Comparison of ENCODE assay signal across 10 mouse cellular contexts in genomic region chr7:40086236-40086635, GRCm38 (mm10).
DNase-seq lines count a peak whose midpoint lies in the region; ATAC-seq and TF ChIP-seq lines count a peak whose summit lies in the region.
"Had no signal": no experiment of that assay in that cellular context is flagged by ENCODE, and none has a peak within 500 bp of the region (broad histone marks: within the 10 kb centered on the region; RNA-seq: fewer than 3 reads in every experiment).

No protein-coding gene starts in this region.

- peak; percentile 61 for TF ChIP-seq CTCF in intestine, postnatal 0 days (IDR thresholded peaks at IDR 0.05; ENCODE audit: low read depth)
- TF ChIP-seq CTCF in stomach, postnatal 0 days (IDR thresholded peaks at IDR 0.05; ENCODE audit: low read depth) = peak; percentile 55

- no peak overlapping the region for H3K9ac ChIP-seq in intestine, postnatal 0 days (ENCODE audit: low read depth, low read length)
- no peak overlapping the region for H3K9ac ChIP-seq in intestine, embryonic 16.5 days (ENCODE audit: low read depth, low read length)
- H3K9ac ChIP-seq in stomach, postnatal 0 days (ENCODE audit: low read length) = no peak overlapping the region
- H3K9ac ChIP-seq: midbrain, embryonic 12.5 days; stomach, embryonic 15.5 days had no signal

- no peak overlapping the region for H3K4me3 ChIP-seq in intestine, postnatal 0 days (ENCODE audit: low read depth, low read length)
- H3K4me3 ChIP-seq in intestine, embryonic 16.5 days (ENCODE audit: low read length) = no peak overlapping the region
- no peak overlapping the region for H3K4me3 ChIP-seq in stomach, postnatal 0 days (ENCODE audit: low read depth, low read length)
- H3K4me3 ChIP-seq: midbrain, embryonic 12.5 days; stomach, embryonic 15.5 days had no signal

- no peak overlapping the region for H3K4me2 ChIP-seq in intestine, postnatal 0 days (replicated peaks; ENCODE audit: low read depth)
- H3K4me2 ChIP-seq in intestine, embryonic 16.5 days (ENCODE audit: low read depth, low read length) = no peak overlapping the region
- H3K4me2 ChIP-seq in stomach, postnatal 0 days (replicated peaks; ENCODE audit: low read depth) = no peak overlapping the region
- H3K4me2 ChIP-seq: midbrain, embryonic 12.5 days; stomach, embryonic 15.5 days had no signal

- TF ChIP-seq EP300 in stomach, postnatal 0 days (optimal IDR thresholded peaks at IDR 0.05) = no peak

- no peaks in the 10 kb centered on the region for H3K4me1 ChIP-seq in intestine, postnatal 0 days (replicated peaks; ENCODE audit: control insufficient read depth, insufficient read depth, low read length)
- H3K4me1 ChIP-seq in intestine, embryonic 16.5 days (ENCODE audit: control insufficient read depth, insufficient read depth, low read length) = no peaks in the 10 kb centered on the region
- H3K4me1 ChIP-seq in stomach, postnatal 0 days (replicated peaks; ENCODE audit: control insufficient read depth, insufficient read depth) = no peaks in the 10 kb centered on the region
- H3K4me1 ChIP-seq: midbrain, embryonic 12.5 days; stomach, embryonic 15.5 days had no signal

- H3K27ac ChIP-seq in intestine, postnatal 0 days (ENCODE audit: low read depth, low read length) = no peak overlapping the region
- no peak overlapping the region for H3K27ac ChIP-seq in intestine, embryonic 16.5 days (ENCODE audit: low read length)
- H3K27ac ChIP-seq in stomach, postnatal 0 days (replicated peaks) = no peak overlapping the region
- H3K27ac ChIP-seq: midbrain, embryonic 12.5 days; stomach, embryonic 15.5 days had no signal

- DNase-seq in right cerebral cortex, postnatal 14 days = peak; percentile 9
- no peak for DNase-seq in right cerebral cortex, postnatal 4 days
- DNase-seq in embryo, embryonic 10 days (ENCODE audit: low spot score) = peak; percentile 38
- DNase-seq in stomach, postnatal 0 days (ENCODE audit: low spot score) = no peak
- DNase-seq in thymus, postnatal 14 days = no peak
- DNase-seq in ovary, postnatal 36 days (ENCODE audit: low spot score) = no peak

- H3K9me3 ChIP-seq in intestine, postnatal 0 days (ENCODE audit: control insufficient read depth) = no peaks in the 10 kb centered on the region
- no peaks in the 10 kb centered on the region for H3K9me3 ChIP-seq in intestine, embryonic 16.5 days (ENCODE audit: control insufficient read depth, low read length)
- no peaks in the 10 kb centered on the region for H3K9me3 ChIP-seq in stomach, postnatal 0 days (ENCODE audit: control insufficient read depth, low read length)
- H3K9me3 ChIP-seq: stomach, embryonic 15.5 days had no signal

- ATAC-seq in intestine, postnatal 0 days = no peak
- no peak for ATAC-seq in intestine, embryonic 16.5 days
- ATAC-seq in stomach, postnatal 0 days (ENCODE audit: low FRiP score, low TSS enrichment) = no peak

- no peaks in the 10 kb centered on the region for H3K27me3 ChIP-seq in intestine, postnatal 0 days (replicated peaks; ENCODE audit: control insufficient read depth, insufficient read depth, low read length)
- no peaks in the 10 kb centered on the region for H3K27me3 ChIP-seq in intestine, embryonic 16.5 days (replicated peaks; ENCODE audit: control insufficient read depth, insufficient read depth, low read length)
- H3K27me3 ChIP-seq in stomach, postnatal 0 days (ENCODE audit: control insufficient read depth, insufficient read depth, low read length) = no peaks in the 10 kb centered on the region
- H3K27me3 ChIP-seq: midbrain, embryonic 12.5 days; stomach, embryonic 15.5 days had no signal

- H3K36me3 ChIP-seq in intestine, postnatal 0 days (ENCODE audit: control insufficient read depth, insufficient read depth) = no peaks in the 10 kb centered on the region
- no peaks in the 10 kb centered on the region for H3K36me3 ChIP-seq in intestine, embryonic 16.5 days (ENCODE audit: control insufficient read depth, insufficient read depth, low read length)
- no peaks in the 10 kb centered on the region for H3K36me3 ChIP-seq in stomach, postnatal 0 days (ENCODE audit: control insufficient read depth, insufficient read depth, low read length)
- H3K36me3 ChIP-seq: midbrain, embryonic 12.5 days; stomach, embryonic 15.5 days had no signal

- 45% methylated on average over 2 of the region's 2 CpGs for WGBS in intestine, postnatal 0 days
- 53% methylated on average over 2 of the region's 2 CpGs for WGBS in intestine, embryonic 16.5 days
- 45% methylated on average over 2 of the region's 2 CpGs for WGBS in stomach, postnatal 0 days

Comparison
In these comparisons a context has a peak if more than half of its experiments do, and no peak if none do; other contexts are left out.
1. DNase-seq: peak in right cerebral cortex, postnatal 14 days (single experiment) and embryo, embryonic 10 days (single experiment); none in right cerebral cortex, postnatal 4 days (single experiment), stomach, postnatal 0 days (single experiment), thymus, postnatal 14 days (single experiment) and ovary, postnatal 36 days (single experiment).